Comparison of ENCODE assay signal across 10 mouse cellular contexts in the genomic region with DNA sequence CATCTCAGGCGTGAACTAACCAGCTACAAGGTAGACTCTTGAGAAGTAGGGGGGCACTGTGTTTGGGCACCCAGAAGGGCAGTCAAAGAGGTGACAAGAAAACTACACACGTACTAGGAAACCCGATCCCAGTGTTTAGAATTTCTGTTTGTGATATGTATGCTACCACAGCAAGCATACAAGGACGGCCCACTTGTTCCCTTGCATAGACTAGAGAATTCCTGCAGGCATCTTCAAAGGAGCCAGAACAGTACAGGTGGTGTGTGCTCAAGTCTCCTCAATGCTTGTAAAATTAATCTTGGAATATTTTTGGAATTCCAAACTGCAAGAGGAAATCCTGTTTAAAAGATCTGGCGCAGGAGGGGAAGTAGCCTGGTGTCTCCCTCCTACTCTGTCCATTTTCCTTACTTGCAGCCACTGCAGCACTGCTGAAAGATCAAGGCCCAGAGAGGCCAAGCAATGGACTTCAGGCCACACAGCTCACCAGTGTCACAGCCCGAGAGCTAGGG.
A peak's percentile ranks its signal among the peaks of the same experiment; 100 is the strongest.
DNase-seq lines count a peak whose midpoint lies in the region; ATAC-seq and TF ChIP-seq lines count a peak whose summit lies in the region.
"Had no signal": no experiment of that assay in that cellular context is flagged by ENCODE, and none has a peak within 500 bp of the region (broad histone marks: within the 10 kb centered on the region; RNA-seq: fewer than 3 reads in every experiment).

No protein-coding gene starts in this region.

- H3K4me1 ChIP-seq in heart, embryonic 13.5 days = peaks cover 36% of the 10 kb centered on the region
- H3K4me1 ChIP-seq in lung, embryonic 16.5 days (replicated peaks; ENCODE audit: control insufficient read depth, insufficient read depth, low read length) = peaks cover 13% of the 10 kb centered on the region
- peaks cover 17% of the 10 kb centered on the region; the same call in 1 of the 2 replicates for H3K4me1 ChIP-seq in lung, adult 2 months (ENCODE audit: control insufficient read depth, insufficient read depth, low read length)
- peaks cover 4% of the 10 kb centered on the region; the same call in 1 of the 2 replicates for H3K4me1 ChIP-seq in intestine, embryonic 16.5 days (ENCODE audit: control insufficient read depth, insufficient read depth, low read length)
- H3K4me1 ChIP-seq in olfactory bulb, adult 2 months (ENCODE audit: control insufficient read depth, insufficient read depth, low read length) = peaks cover 6% of the 10 kb centered on the region

- H3K27ac ChIP-seq in heart, embryonic 13.5 days (replicated peaks) = peak overlapping the region; percentile 79
- peak overlapping the region; percentile 15; the same call in 1 of the 2 replicates for H3K27ac ChIP-seq in lung, embryonic 16.5 days (ENCODE audit: low read length)
- 0 out of 2 replicates have a peak overlapping the region, but pooled peaks have one; percentile 4 for H3K27ac ChIP-seq in intestine, embryonic 16.5 days (ENCODE audit: low read length)
- H3K27ac ChIP-seq in olfactory bulb, adult 2 months (ENCODE audit: insufficient read depth, low read depth, low read length) = peak overlapping the region; percentile 33; the same call in 1 of the 2 replicates
- H3K27ac ChIP-seq: midbrain, embryonic 13.5 days had no signal

- no peak for TF ChIP-seq POLR2A in lung, adult 2 months (IDR thresholded peaks at IDR 0.05; ENCODE audit: borderline replicate concordance, extremely low read depth, low read depth, low read length)
- TF ChIP-seq POLR2A in olfactory bulb, adult 2 months (IDR thresholded peaks at IDR 0.05; ENCODE audit: insufficient read depth, low read depth, low read length) = no peak

- no peak for TF ChIP-seq CTCF in lung, adult 2 months (IDR thresholded peaks at IDR 0.05; ENCODE audit: insufficient read depth, low read length)
- no peak for TF ChIP-seq CTCF in olfactory bulb, adult 2 months (IDR thresholded peaks at IDR 0.05; ENCODE audit: insufficient read depth, low read depth, low read length)

- H3K27me3 ChIP-seq in heart, embryonic 13.5 days (replicated peaks) = no peaks in the 10 kb centered on the region
- no peaks in the 10 kb centered on the region for H3K27me3 ChIP-seq in lung, embryonic 16.5 days (ENCODE audit: control insufficient read depth, insufficient read depth, low read depth, low read length)
- no peaks in the 10 kb centered on the region for H3K27me3 ChIP-seq in intestine, embryonic 16.5 days (replicated peaks; ENCODE audit: control insufficient read depth, insufficient read depth, low read length)
- H3K27me3 ChIP-seq: midbrain, embryonic 13.5 days had no signal

- ATAC-seq in heart, embryonic 13.5 days (ENCODE audit: extremely low read depth, insufficient number of reproducible peaks, low FRiP score, low TSS enrichment) = no peak
- peak; percentile 49 for ATAC-seq in lung, embryonic 16.5 days (ENCODE audit: low read depth)
- ATAC-seq in intestine, embryonic 16.5 days = no peak
- no peak for ATAC-seq in erythroblast, adult 5-6 weeks (replicated peaks; ENCODE audit: low FRiP score, poor library complexity, severe bottlenecking)
- ATAC-seq: midbrain, embryonic 13.5 days had no signal

- peaks cover 5% of the 10 kb centered on the region; the same call in 1 of the 2 replicates for H3K9me3 ChIP-seq in heart, embryonic 13.5 days
- no peaks in the 10 kb centered on the region; the same call in 1 of the 2 replicates for H3K9me3 ChIP-seq in lung, embryonic 16.5 days (ENCODE audit: control insufficient read depth, low read length)
- no peaks in the 10 kb centered on the region for H3K9me3 ChIP-seq in intestine, embryonic 16.5 days (ENCODE audit: control insufficient read depth, low read length)
- H3K9me3 ChIP-seq: midbrain, embryonic 13.5 days had no signal

- H3K9ac ChIP-seq in heart, embryonic 13.5 days = peak overlapping the region; percentile 61
- H3K9ac ChIP-seq in lung, embryonic 16.5 days (ENCODE audit: low read length) = no peak overlapping the region
- no peak overlapping the region for H3K9ac ChIP-seq in intestine, embryonic 16.5 days (ENCODE audit: low read depth, low read length)
- H3K9ac ChIP-seq: midbrain, embryonic 13.5 days had no signal

- 38% methylated on average over 6 of the region's 6 CpGs for WGBS in heart, embryonic 13.5 days
- WGBS in lung, embryonic 16.5 days = 38% methylated on average over 6 of the region's 6 CpGs
- WGBS in lung, adult 2 months = 36% methylated on average over 6 of the region's 6 CpGs
- 68% methylated on average over 6 of the region's 6 CpGs for WGBS in intestine, embryonic 16.5 days
- 79% methylated on average over 6 of the region's 6 CpGs for WGBS in olfactory bulb, adult 2 months

- peak overlapping the region; percentile 57 for H3K4me2 ChIP-seq in heart, embryonic 13.5 days
- peak overlapping the region; percentile 32 for H3K4me2 ChIP-seq in lung, embryonic 16.5 days (ENCODE audit: low read depth, low read length)
- no peak overlapping the region for H3K4me2 ChIP-seq in intestine, embryonic 16.5 days (ENCODE audit: low read depth, low read length)
- H3K4me2 ChIP-seq: midbrain, embryonic 13.5 days had no signal

- H3K4me3 ChIP-seq in heart, embryonic 13.5 days = peak overlapping the region; percentile 14; the same call in 1 of the 2 replicates
- no peak overlapping the region for H3K4me3 ChIP-seq in lung, embryonic 16.5 days (ENCODE audit: low read length)
- no peak overlapping the region for H3K4me3 ChIP-seq in lung, adult 2 months (replicated peaks; ENCODE audit: extremely low read depth, low read depth, low read length)
- H3K4me3 ChIP-seq in intestine, embryonic 16.5 days (ENCODE audit: low read length) = no peak overlapping the region
- H3K4me3 ChIP-seq in olfactory bulb, adult 2 months (ENCODE audit: insufficient read depth, low read depth, low read length) = no peak overlapping the region
- H3K4me3 ChIP-seq: midbrain, embryonic 13.5 days had no signal

- no peaks in the 10 kb centered on the region for H3K36me3 ChIP-seq in heart, embryonic 13.5 days
- H3K36me3 ChIP-seq in lung, embryonic 16.5 days (ENCODE audit: control insufficient read depth, insufficient read depth, low read length) = no peaks in the 10 kb centered on the region
- H3K36me3 ChIP-seq in intestine, embryonic 16.5 days (ENCODE audit: control insufficient read depth, insufficient read depth, low read length) = no peaks in the 10 kb centered on the region
- H3K36me3 ChIP-seq: midbrain, embryonic 13.5 days had no signal

- DNase-seq in heart, adult 18-20 months = no peak
- no peak for DNase-seq in lung, adult 2 months
- DNase-seq in B cell, adult 2 months = no peak
- DNase-seq: thymus, postnatal 36 days had no signal

Comparison
In these comparisons a context has a peak if more than half of its experiments do, and no peak if none do; other contexts are left out.
1. H3K27ac ChIP-seq: peak in every context shown above with its lines; median percentile 79 in heart, embryonic 13.5 days; 33 in olfactory bulb, adult 2 months; 15 in lung, embryonic 16.5 days; 4 in intestine, embryonic 16.5 days.